Mouse (Mus musculus) cerebellum, adult 11-12 months (tissue): ENCODE data around the gene Lhx2.

ENCODE experiments used
- DNase-seq: peaks from one replicate; pipeline ENCODE4 v3.0.0; 2022

Lhx2 gene

DNA sequence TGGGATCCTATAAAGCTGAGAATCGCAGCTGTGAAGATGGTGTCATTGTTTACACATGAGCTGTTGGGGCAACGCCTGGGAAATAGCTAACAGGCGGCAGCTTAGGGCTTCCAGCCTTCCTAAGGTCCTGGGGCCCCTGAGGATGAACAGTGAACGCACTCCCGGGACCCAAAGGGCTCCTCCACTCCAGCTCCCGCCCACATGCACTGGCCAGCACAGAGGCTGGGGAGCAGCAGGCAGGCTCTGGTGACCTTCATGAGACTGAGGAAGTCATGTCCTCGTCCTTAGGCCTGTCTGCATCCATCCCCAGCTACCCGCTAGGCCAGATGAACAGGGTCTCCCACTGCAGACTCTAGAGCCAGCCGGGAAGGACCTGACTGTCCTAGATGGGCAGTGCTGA is 27.9 kb downstream of the Lhx2 start:
- DNase-seq: no peak

DNA sequence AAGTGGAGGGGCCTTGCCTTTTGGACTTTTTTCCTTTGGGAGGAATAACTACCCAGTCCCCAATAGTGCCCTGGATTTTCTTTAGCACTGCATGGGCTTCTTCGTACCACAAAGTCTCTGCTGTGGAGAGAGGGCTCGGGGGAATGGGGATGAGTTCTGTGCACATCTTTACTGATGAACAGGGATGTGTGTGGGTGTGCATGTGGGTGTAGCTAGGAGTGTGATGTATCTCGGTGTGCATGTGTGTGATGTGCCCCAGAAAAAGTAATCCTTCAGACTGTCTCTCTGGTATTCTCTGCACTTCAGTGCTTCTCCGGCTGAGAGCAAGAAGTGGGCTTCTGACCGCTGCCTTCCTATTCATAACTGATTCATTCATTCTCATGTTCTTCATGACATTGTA is 28.8 kb downstream of the Lhx2 start:
- DNase-seq: no peak

DNA sequence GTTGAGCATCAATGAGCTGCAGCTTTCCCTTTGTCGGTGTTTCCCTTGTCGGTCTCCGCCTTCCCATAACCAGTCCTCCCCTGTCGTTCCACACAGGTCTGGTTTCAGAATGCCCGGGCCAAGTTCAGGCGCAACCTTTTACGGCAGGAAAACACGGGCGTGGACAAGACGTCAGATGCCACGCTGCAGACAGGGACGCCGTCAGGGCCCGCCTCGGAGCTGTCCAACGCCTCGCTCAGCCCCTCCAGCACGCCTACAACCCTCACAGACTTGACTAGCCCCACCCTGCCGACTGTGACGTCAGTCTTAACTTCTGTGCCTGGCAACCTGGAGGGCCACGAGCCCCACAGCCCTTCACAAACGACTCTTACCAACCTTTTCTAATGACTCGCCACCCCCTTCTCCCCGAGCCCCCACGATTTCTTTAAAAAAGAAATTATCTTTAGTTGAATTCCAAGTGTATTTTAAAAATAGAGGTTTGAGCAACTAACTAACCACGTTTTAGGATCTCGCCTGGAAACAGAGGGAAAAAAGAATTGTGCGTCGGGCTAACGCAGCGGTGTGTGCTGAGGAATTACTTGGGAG is 29.8 kb downstream of the Lhx2 start:
- no peak for DNase-seq

DNA sequence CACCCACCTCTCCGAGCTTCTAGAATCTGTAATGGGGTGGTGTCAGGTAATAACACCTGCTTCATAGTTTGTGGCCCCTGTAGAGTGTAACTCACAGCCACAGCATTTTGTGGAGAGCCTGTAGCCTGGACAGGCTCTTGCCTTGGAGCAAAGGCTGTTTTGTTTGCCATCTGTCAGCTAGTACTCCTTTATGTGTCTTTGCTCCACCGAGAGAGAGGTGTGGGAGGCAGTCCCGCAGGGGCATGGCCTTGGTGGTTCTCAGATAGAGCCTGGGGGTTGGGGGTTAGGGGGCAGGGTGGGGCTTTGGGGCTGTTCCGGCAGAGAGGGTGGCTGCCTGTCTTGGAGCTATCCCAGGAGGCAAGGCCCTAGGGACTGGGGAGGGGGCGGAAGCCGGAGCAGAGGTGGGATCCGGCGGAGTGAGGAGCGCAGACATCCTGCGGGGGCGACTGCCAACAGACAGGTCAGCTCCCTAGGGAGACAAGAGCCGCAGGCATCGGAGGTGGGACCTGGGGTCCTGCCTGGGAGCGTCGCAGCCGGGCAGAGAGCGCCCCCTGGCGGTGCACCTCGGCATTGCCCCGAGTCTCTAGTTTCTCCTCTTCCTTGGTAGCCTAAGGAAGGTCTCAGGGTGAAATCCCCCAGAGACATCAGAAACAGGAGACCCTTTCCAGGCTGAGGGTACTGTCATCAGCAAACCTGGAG is 36.7 kb downstream of the Lhx2 start:
- peak; percentile 63 for DNase-seq

DNA sequence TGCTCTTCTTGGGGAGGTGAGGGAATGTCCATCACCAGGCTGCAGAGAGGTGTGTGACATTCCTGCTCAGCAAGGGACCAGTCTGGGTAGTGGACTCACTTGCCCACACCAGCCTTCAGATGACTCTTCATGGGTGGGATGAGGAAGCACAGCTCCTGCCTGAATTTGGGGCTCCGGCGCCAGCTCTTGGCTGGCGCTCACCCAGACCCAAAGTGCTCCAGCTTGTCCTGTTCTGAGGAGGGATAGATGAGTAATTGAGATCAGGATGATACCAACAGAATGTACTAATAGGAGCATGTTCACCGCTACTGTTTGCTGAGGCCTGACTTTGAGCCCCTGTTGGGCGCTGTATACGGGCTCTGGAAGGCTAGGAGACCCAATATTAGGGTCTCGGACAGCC is 38.2 kb downstream of the Lhx2 start:
- peak; percentile 36 for DNase-seq

DNA sequence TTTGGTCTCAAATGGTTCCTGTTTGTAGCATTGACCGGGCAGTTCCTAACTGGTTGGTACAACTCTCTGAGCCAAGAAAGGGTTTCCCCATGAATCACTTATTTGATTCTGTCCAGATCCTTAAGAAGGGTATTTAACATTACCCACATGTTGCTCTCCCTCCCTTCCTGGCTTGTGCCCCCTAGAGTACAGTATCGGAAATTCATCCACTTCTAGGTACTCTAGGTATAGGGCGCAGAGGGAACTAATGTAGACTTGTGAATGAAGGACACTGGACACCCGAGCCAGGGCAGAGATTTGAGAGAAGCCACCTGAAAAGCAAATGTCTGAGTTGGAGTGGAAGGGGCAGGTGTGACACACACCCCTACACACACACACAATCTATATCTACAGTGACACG is 39.3 kb downstream of the Lhx2 start:
- peak; percentile 42 for DNase-seq

DNA sequence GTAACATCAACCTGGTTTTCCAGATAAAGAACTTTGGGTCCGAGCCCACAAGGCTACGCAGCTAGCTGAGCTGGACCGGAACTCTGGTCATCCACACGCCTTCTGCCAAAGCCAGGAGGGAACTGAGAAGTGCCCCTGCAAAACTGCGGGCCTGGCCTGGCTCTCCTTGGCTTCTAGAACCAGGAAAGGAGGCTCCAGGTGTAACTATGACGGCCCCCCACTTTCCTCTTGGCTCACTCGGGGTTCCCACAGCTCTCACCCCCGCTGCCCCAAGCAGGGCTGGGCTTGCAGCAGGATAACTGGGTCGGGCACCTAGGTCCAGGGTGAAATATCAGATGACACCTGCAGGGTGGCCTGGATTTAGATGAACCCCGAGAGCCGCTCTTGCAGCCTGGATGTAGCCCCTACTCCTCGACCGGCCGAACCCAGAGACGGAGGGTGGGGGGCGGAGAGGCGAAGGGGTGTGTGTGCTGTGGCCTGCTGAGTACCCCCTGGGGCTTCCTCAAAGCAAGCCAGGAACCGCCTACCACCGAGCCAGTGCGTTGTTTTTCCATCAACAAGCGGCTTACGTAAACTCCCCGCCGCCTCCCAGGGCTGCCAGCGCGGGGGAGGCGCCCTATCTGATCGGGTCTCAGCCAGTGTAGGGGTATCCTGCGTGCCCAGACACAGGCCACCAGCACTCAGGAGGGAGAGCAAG is 39.9 kb downstream of the Lhx2 start:
- peak; percentile 86 for DNase-seq

DNA sequence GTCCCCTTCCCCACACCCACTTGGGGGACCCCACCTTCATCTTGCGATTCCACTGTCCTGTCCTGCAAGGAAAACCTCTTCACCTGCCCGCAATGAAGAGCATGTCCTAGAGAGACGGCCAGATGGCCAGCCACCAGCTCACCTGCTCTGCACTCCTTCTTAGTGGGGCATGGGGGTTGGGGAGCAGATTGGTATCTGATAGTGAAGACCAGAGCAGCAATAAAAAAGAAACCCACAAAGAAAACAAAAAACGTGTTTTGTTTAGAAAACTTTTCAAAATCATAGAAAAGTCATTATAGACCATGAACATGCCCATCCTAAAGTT is 40.4 kb downstream of the Lhx2 start:
- DNase-seq: no peak

DNA sequence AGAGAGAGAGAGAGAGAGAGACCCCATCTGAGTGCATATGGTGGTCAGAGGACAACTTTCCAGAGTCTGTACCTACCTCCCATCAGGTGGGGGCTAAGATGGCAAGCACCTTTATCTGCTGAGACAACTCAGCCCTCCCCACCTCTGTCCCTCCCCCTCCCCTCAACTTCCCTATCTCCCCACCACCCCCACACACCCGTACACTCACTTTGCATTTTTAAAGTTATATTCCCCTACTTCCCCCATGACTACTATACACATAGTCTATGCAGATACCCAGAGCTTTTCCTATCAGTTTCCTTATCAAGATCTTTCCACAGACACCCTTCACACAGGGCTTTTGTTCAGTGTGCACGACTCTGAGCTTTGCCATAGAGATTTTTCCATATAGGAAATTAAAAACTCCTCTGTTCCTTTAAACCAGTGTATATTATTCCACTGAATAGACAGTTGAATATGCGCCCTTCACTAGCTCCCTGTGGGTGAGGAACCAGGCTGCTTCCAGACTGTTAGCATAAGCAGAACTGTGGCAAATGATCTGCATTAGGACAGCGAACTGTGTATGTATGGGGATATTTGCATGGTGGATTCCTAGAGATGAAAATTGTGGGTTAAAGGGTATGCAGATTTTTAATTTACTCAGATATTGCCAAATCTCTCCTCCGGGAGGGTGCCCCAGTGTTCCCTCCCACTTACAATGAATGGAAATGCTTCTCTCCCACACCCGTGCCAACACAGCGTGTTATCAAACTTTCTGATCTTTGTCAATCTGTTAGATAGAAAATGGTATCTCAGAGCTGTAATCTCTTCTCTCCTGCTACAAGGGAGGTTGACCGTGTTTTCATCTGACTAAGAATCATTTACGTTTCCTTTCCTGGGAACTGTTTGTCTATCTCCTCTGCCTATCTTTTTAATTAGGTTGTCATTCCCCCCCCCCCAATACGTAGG is 41.3 kb downstream of the Lhx2 start:
- DNase-seq: no peak

DNA sequence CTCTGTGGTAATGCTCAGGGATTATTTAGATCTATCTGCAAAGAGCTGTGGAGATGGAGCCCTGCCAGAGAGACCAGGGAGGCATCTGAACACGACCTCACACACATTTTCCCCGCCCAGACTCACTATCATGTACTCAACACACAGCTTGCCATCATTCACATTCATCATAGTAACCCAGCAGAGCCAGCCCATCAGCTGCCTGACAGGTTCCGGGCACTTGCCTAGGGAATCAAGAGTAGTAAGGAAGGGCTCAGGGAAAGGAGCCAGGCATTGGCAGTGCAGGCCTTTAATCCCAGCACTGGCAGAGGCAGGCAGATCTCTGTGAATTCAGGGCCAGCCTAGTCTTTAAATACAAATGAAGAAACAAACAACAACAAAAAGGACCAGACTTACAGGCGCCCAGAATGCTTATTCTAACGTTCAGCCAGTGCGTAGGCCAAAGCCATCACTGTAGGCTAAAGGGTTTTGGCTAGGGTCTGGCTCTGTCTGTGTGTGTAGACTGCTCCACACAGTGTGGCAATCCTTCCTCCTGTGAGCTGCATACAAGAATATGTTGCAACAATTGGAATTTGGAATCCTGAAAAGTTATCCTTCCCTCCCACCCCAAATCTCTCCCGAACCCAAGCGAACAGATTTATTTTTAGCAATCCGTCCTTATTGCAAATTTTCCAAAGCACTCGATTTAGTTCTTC is 48.6 kb downstream of the Lhx2 start:
- no peak for DNase-seq

DNA sequence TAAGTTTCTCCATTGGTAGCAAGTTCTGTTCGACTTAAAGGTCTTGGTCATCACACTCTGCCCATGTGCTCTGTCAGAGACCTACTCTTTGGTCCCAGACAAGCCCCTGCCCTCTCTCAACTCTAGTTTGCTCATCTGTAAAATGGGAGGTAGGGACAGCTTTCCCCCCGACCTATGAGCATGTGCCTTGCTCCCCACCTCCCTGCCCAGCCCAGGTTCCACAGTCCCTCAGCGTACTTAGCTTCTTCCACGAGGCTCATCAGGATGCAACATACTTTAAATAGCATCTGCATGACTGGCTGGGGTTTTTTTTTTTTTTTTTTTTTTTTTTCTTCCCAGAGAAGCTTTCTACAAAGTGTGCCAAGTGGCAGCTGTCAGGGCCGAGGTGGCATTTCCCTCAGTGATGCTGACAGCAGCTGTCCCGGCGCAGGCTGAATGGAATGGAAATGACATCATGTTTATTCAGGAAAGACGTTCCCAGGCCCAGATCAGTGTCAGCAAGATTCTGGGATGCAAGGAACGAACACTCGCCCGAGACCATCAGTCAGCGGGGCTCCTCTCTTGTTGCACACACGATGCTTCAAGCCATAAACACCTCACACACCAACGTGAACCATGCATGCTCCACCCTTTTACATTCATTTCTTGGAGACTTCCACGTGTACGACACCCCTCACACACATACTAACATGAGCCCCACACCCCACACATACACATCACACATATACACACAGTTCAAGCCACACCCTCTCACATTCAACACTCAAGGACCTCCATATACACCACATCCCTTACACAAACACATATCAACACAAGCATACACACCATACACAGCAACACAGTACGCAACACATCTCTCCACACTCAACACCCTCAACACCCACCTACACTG is 56.1 kb downstream of the Lhx2 start:
- no peak for DNase-seq

DNA sequence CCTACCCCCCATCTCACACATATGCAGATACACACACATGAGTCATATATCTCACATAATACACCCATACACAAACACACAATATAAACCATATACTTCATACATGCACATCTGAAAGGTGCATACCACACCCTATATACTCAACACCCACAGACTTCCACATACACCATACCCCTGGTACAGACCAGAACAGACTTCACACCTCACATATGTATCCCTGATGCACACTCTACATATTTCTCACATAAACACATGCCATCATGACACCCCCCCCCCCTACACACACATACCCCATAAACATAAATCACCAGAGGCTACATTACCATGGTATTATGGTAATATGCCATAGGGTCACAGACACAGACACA is 56.8 kb downstream of the Lhx2 start:
- no peak for DNase-seq

DNA sequence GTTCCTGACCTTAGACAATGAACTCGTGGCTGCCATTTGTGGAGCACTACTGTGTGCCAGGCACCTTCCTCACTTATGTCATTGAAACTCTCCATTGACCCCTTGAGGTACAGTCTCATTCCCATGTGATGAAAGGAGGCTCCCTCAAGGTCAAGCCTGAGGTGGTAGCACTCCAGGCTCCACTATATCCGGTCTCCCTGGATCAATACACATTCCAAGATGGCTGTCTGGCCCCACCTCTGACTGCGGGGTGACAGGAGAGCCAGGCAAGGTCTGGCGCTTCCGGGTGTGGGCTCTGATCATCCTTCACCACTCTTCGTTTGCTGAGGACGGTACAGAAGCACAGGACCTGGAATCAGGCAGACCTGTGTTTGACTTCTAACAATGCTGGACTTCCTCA is 58.2 kb downstream of the Lhx2 start:
- no peak for DNase-seq

DNA sequence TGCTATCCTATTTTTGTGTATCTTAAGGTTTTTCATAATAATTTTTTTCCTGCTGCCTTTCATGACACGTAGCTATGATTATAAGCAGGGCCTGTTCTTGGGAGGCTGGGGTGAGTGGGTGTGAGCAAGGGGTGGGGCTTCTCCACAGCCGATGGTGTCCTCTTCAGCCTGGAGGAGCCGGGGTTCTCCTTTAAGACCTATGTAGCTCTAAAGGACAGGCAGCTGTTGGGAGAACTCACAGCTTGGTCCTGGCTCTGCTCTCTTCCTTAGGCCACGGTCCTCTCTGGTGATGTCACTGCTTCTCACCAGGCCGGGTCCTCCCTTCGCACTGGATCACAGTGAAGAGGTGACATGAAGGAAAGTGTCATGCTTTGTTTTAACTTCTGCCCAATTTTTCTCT is 58.8 kb downstream of the Lhx2 start:
- DNase-seq: no peak

DNA sequence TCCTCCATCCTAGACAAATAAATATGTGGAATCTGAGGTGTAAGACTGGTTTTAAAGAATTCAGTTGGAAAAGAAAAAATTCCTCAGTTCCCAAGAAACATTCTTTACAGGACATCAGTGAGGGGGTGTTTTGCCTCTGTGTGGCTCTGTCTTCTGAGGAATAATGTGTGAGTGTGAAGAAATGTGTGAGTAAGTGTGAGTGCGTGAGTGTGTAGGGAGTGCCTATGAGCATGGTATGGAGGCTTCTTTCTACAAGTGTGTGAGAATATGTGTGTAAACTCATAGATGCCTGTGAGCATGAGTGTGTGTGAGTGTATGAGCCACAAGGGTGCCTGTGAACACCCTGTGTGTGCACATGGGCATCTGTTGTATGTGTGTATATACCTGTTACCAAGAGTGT is 63.5 kb downstream of the Lhx2 start:
- DNase-seq: no peak

DNA sequence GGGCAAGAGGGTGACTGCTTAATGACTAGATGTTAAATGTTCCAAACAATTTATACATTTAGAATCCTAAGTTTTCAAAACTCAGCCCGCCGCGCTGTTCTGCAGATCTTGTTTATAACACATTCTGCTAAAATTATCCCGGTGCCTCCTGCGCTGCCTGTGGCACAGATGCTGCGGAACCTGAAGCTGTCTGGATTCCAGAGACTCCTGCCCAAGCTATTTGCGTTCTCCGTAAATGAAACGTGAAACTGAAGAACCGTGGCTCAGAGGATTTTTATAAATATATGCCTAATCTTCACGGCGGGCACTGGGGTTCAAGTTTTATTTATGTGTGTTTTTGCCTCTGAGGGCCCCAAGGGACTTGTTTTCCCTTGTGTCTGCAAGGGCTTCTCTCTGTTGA is 64.2 kb downstream of the Lhx2 start:
- DNase-seq: no peak

DNA sequence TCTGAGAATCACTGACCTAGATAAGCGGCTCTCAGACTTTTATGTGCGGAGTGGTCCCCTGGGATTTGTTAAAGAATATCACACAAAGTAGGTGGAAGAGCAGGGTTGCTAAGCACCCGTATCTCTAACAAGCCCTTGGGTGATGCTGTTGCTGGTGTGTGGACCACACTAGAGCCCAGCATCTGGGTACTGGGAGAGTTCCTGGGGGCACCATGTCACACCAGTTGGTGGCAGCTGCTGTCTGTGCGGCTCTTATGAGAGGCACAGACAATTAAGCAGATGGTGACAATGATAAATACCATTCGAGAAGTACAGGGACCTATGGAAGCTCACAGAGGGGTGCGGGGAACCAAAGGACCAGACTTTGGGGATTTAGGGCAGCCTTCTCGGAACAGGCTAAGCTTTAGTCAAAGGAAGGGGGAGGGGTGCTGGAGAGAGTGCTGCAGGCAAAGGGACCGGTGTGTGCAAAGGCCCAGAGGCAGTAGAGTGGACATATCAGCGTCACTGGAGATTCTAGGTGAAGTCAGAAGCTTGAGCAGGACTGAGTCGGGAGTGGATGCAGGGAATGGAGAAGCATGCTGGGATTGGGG is 65.0 kb downstream of the Lhx2 start:
- no peak for DNase-seq

DNA sequence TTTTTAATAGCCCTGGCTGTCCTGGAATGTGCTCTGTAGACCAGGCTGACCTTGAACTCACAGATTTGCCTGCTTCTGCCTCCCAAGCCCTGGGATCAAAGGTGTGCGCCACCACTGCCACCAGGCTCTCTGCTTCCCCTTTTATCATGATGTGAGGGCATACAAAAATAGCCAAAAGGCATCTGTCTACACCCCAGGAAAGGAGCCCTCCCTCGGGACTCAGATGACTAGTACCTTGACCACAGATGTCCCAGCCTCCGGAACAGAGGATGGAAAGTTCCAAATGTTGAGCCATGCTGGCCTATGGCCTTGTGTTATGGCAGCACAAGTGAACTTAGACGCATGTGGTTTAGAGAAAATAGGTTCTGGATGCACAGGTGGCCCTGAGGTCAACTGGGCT is 66.3 kb downstream of the Lhx2 start:
- no peak for DNase-seq

DNA sequence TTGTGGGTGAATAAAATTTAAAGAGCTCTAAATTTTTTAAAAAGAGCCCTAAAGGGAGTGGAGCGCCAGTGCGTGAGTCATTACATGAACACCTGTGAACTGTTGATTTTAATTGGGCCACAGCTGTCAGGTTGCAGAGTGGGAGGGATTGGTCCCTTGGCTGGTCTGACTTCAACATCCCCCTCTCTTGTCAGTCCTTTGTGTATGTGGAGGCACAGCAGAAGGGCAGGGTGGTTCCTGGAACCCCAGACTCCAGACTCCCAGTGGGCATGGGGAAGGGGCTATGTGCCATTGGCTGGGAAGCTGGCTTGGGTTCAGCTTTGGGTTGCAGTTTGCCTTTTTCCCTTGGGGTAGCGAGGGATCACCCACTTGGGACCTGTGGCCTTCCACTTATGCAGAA is 70.2 kb downstream of the Lhx2 start:
- DNase-seq: no peak

DNA sequence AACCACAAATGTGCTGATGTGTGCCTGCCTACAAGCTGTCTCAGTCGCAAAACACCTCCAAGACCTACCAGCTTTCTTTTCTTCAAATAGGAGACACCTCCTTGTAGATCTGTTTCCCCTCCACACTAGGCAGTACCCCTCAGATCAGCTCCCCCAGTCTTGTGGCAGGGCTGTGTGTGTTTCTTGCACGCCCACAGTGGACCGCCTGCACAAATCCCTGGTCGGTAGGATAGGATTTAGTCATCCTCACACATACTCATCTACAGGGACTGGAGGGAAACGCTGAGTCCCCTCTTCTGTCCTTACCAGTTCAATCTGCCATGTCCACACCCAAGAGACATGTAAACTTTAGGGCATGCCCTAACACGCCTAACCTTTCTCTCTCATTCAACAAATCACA is 71.1 kb downstream of the Lhx2 start:
- no peak for DNase-seq

DNA sequence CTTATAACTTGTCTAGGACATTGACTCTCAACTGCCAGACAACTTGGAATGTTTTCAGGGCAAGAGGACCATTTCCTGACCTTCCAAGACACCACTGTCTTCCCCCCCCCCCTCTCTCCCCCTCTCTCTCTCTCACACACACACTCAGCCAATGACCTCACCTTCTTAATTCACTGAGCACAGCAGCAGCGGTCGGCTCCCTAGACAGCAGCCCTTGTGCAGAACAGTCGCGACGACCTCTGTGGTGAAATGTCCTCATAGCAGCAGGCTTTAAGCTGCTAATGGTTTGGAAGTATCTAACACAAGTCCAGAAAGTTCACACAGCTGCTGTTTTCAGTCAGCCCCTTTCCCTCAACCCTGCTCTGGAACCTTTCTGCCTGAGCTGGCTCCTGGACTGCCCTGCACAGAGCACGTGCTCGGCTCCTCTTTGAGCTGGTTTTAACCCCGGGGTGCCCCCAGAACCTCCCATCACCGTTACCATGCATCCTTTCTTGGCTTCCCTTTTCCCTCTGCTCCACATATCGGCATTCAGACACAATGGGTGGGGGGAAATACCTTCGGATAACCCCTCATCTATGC is 73.6 kb downstream of the Lhx2 start:
- no peak for DNase-seq
